Mouse (Mus musculus) E14TG2a.4 (cell line): ENCODE measurements around the gene Hemgn.
A peak's percentile ranks its signal among the peaks of the same experiment; 100 is the strongest.

Source experiments
- H3K27me3 ChIP-seq: 2 replicates; pipeline ENCODE4 v1.6.1; 2014; ENCODE audit warnings: low read length, control low read depth; ENCODE audit not compliant: insufficient read depth
- H3K36me3 ChIP-seq: 2 replicates; pipeline ENCODE4 v1.6.1; 2014; ENCODE audit warnings: low read length, control low read depth; ENCODE audit not compliant: insufficient read depth
- H3K4me1 ChIP-seq: replicated peaks from 2 replicates; pipeline ENCODE4 v1.6.1; 2014; ENCODE audit warnings: low read depth, low read length, control low read depth
- H3K4me3 ChIP-seq: replicated peaks from 2 replicates; pipeline ENCODE4 v1.5.1; 2014; ENCODE audit warnings: mild to moderate bottlenecking, low read length
- H3K9me3 ChIP-seq: 2 replicates; pipeline ENCODE4 v1.6.1; 2014; ENCODE audit warnings: low read length, control low read depth
- CTCF ChIP-seq: conservative IDR thresholded peaks from 2 replicates; pipeline ENCODE4 v1.5.1; 2014; ENCODE audit warnings: low read length
- NANOG ChIP-seq: IDR thresholded peaks from 2 replicates; pipeline ENCODE4 v1.6.1; 2014; ENCODE audit warnings: borderline replicate concordance, low read length, mixed read lengths
- POU5F1 ChIP-seq: IDR thresholded peaks from 2 replicates; pipeline ENCODE4 v1.6.1; 2014; ENCODE audit warnings: low read length, borderline replicate concordance

Hemgn gene

GRCm38 (mm10) chr4:46374869-46375368, 38.4 kb downstream of the Hemgn start:
- H3K4me3 ChIP-seq = peak overlapping the region; percentile 79
- peaks cover 47% of the 10 kb centered on the region for H3K36me3 ChIP-seq
- peaks cover 10% of the 10 kb centered on the region for H3K27me3 ChIP-seq
- H3K4me1 ChIP-seq = peaks cover 29% of the 10 kb centered on the region
- TF ChIP-seq POU5F1 (no peak), CTCF (peak; percentile 76)
- H3K9me3 ChIP-seq = peaks cover 10% of the 10 kb centered on the region

DNA sequence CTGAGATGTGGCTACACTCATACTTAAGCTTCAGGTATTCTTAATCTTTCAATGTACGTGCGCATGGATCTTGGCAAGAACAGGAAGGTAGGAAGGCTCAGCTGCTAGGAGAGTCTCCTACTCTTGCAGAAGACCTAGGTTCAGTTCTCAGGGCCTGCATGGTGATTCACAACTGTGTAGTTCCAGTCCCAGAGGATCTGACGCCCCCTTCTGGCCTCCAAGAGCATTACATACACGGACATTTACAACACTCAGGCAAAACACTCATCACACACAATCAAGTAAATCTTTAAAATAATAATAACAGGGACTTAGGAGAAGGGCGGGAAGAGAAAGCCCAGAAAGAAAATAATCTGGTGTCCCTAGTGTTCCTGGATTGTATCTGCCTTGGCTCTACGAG, 38.9 kb downstream of the Hemgn start:
- Histone ChIP-seq H3K9me3 (peaks cover 10% of the 10 kb centered on the region), H3K36me3 (peaks cover 42% of the 10 kb centered on the region), H3K4me1 (peaks cover 29% of the 10 kb centered on the region), H3K4me3 (peak overlapping the region; percentile 79), H3K27me3 (peaks cover 14% of the 10 kb centered on the region)
- TF ChIP-seq CTCF (peak; percentile 88), NANOG (no peak)

DNA sequence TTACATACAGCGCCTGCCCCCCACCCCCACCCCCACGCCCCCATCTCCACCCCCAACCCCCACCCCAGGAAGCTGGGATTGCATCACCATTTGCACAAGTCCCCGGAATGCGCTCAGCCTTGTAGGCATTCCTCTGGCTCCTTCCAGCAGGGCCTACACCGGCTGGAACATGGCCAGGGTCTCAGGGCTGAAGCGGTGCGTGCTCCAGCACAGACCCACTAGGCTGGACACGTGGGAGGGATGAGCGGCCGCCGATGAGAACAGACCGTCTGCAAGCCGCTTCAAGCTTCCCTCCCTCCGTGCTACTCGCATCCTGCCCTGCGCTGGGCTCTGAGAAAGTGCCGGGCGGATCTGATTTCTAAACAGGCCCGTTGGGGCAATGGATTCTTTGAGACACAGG, 42.3 kb downstream of the Hemgn start:
- H3K36me3 ChIP-seq = peaks cover 8% of the 10 kb centered on the region; the same call in 1 of the 2 replicates
- H3K9me3 ChIP-seq = no peaks in the 10 kb centered on the region
- peak overlapping the region; percentile 69 for H3K4me3 ChIP-seq
- peaks cover 36% of the 10 kb centered on the region for H3K4me1 ChIP-seq
- TF ChIP-seq CTCF (no peak), POU5F1 (no peak), NANOG (no peak)
- H3K27me3 ChIP-seq = peaks cover 32% of the 10 kb centered on the region

- no peaks in the 10 kb centered on the region for H3K9me3 ChIP-seq
- TF ChIP-seq CTCF (no peak), NANOG (no peak), POU5F1 (no peak)
- no peak overlapping the region for H3K4me3 ChIP-seq
- H3K4me1 ChIP-seq = peaks cover 34% of the 10 kb centered on the region
- peaks cover 38% of the 10 kb centered on the region for H3K27me3 ChIP-seq
- 0 out of 2 replicates have a peak, but pooled peaks cover 2% of the 10 kb centered on the region for H3K36me3 ChIP-seq
These were observed 42.9 kb downstream of the Hemgn start for GRCm38 (mm10) chr4:46370406-46370805.

DNA sequence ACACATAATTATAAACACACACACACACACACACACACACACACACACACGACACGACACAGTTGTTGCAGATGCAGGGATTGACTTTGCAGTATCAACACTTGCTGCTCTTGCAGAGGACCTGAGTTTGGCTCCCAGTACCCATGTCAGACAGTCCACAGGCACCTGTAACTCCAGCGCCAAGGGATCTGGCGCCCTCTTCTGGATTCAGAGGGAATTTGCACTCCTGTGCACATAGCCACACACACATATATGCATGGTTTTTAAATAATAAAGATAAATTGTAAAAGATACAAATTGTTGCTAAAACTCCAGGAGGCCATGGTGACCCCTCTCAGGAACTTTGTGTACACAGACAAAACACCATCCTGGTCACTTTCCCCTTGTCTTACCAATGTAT, 44.2 kb downstream of the Hemgn start:
- Histone ChIP-seq H3K4me3 (no peak overlapping the region), H3K27me3 (peaks cover 45% of the 10 kb centered on the region), H3K9me3 (peaks cover 3% of the 10 kb centered on the region), H3K36me3 (no peaks in the 10 kb centered on the region), H3K4me1 (peaks cover 24% of the 10 kb centered on the region)
- TF ChIP-seq CTCF = peak; percentile 95
- TF ChIP-seq NANOG = no peak

DNA sequence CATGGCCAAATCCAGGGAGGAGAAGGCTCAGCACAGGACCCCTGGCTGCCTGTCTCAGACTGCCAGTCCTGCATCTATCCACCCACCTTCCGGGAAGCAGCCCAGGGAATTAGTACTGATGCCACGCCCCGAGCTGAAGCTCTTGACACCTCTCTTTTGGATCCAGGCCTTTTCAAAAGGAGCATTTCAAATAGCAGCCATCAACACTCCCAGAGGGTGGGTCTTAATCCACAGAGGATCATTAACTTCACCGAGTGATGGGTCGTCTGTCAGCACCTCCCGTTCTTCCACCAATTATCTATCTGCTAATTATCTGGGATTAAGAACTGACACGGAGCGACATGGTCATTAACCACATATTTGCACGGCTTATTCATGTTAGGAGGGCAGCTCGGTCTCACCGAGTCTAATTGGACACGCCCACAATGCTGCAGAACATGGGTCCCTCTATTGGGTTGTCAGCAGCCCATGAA, 45.8 kb downstream of the Hemgn start:
- no peaks in the 10 kb centered on the region for H3K36me3 ChIP-seq
- H3K4me1 ChIP-seq = peaks cover 24% of the 10 kb centered on the region
- no peak overlapping the region for H3K4me3 ChIP-seq
- TF ChIP-seq CTCF (no peak), NANOG (no peak), POU5F1 (no peak)
- H3K9me3 ChIP-seq = peaks cover 3% of the 10 kb centered on the region
- H3K27me3 ChIP-seq = peaks cover 48% of the 10 kb centered on the region

GRCm38 (mm10) chr4:46364360-46364759, 48.9 kb downstream of the Hemgn start:
- H3K9me3 ChIP-seq = peaks cover 3% of the 10 kb centered on the region
- no peaks in the 10 kb centered on the region for H3K36me3 ChIP-seq
- no peak overlapping the region for H3K4me3 ChIP-seq
- H3K27me3 ChIP-seq = peaks cover 34% of the 10 kb centered on the region
- peaks cover 7% of the 10 kb centered on the region for H3K4me1 ChIP-seq
- TF ChIP-seq NANOG (no peak), POU5F1 (no peak), CTCF (peak; percentile 69)

DNA sequence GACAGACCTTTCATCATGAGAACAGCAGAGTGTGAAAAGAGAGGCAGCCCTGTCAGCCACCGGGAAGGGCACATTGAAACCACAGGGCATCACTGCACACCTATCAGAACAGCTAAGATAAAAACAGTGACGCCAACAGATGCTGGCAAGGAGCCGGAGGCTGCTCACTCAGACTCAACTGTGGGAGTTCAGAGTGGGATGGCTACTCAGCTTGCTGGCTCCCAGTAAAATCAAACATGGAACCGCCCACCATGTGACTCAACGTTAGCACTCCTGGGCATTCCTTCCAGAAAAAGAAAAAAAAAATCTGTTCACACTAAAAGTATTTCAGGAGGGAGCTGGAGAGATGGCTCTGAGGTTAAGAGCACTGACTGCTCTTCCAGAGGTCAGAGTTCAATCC, 52.0 kb downstream of the Hemgn start:
- Histone ChIP-seq H3K9me3 (peaks cover 3% of the 10 kb centered on the region), H3K4me3 (no peak overlapping the region), H3K4me1 (peaks cover 8% of the 10 kb centered on the region), H3K36me3 (no peaks in the 10 kb centered on the region), H3K27me3 (peaks cover 28% of the 10 kb centered on the region)
- TF ChIP-seq NANOG (no peak), POU5F1 (no peak), CTCF (no peak)

DNA sequence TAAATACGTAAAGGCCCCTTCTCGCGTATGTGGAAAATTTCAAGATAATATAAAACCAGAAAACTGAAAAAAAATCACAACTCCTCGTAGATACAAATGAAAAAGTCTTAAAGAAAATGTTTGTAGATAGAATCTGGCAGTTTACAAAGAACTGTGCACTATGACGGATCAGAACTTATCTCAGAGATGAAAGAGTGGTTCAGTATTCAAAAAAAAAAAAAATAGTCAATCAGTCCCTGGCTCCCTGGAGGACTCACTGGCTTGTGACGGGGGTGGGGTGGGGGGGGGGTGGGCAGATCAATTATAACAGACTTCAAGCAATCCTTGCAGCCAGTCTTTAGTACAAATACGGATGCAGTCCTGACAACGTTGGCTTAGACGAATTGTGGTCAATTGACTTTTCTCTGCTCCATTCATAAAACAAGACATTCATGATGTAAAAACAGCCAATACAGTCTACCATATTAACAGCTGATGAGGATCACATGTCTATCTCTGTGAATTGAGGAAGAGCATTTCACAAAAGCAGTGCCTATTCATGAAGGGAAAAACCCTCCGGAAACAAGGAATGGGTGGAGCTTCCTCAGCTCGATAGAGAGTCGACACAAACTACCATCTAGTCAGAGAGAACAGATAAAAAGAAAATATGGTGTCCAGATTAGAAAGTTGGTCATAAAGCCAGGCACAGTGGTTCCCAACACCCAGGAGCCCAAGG, 53.6 kb downstream of the Hemgn start:
- H3K4me1 ChIP-seq = peaks cover 11% of the 10 kb centered on the region
- no peaks in the 10 kb centered on the region for H3K36me3 ChIP-seq
- peaks cover 26% of the 10 kb centered on the region for H3K27me3 ChIP-seq
- H3K9me3 ChIP-seq = peaks cover 3% of the 10 kb centered on the region
- no peak for TF ChIP-seq NANOG
- TF ChIP-seq CTCF = no peak
- no peak for TF ChIP-seq POU5F1
- H3K4me3 ChIP-seq = no peak overlapping the region
